Mouse (Mus musculus) spleen, adult 2 months (tissue): ENCODE data around the gene Serac1.

Experiments used
- CTCF ChIP-seq: fragments of 200-500 bp; IDR thresholded peaks from 2 replicates; pipeline ENCODE4 v1.5.1; 2011; ENCODE audit warnings: mild to moderate bottlenecking, inconsistent platforms; ENCODE audit not compliant: insufficient read depth, insufficient read length, insufficient replicate concordance; ENCODE audit errors: extremely low read depth
- POLR2A ChIP-seq: fragments of 200-500 bp; IDR thresholded peaks from 2 replicates; pipeline ENCODE4 v1.6.1; 2011; ENCODE audit warnings: low read depth, low read length, inconsistent platforms

- TF ChIP-seq CTCF (no peak), POLR2A (no peak)
Observed at GRCm38 (mm10) chr17:6125441-6125840, 45.9 kb upstream of the Serac1 start.
